Mouse (Mus musculus) heart, postnatal 25 days (tissue): ENCODE measurements around the gene Naa50. TPM values are rescaled to one million over a fixed set of nuclear protein-coding genes. Genes with fewer than 3 reads are reported as not detected.

Source experiments
- DNase-seq: peaks from one replicate; pipeline ENCODE4 v3.0.0; 2022; ENCODE audit warnings: low spot score
- intact Hi-C: fragments of 180-260 bp; cut with DNase I; formaldehyde crosslinking; loops from one replicate; pipeline ENCODE4 v1.15.1; 2025
- total RNA-seq, 2 experiments: library from RNA; stranded (reverse); gene quantifications; 2 replicates each; pipeline ENCODE4 v1.2.3; 2021

Gene Naa50
- total RNA-seq, 2 experiments from 2014 or later = 56.0 to 60.1 TPM

DNA sequence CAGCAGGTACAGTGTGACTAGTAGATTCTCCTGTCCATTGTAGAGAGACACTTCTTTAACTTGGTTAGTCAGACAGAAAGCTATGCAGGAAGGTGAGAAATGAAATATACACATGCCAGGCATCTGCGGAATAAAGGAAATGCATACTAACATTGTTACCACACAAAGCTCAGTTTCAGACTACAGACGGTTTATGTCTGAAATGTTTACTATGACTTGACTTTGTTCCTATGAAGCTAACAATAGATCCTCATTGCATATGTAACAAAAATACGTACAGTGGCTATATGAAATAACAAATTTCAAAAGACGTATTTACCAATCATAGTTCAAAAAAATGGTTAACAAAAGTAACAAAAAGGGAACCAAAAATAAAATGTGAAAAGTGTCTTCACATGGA, 47.5 kb downstream of the Naa50 start:
- intact Hi-C loops = no loop called here
- DNase-seq = no peak

GRCm38 (mm10) chr16:44188766-44189165, 49.1 kb downstream of the Naa50 start:
- DNase-seq = no peak
- intact Hi-C loops = no loop called here

DNA sequence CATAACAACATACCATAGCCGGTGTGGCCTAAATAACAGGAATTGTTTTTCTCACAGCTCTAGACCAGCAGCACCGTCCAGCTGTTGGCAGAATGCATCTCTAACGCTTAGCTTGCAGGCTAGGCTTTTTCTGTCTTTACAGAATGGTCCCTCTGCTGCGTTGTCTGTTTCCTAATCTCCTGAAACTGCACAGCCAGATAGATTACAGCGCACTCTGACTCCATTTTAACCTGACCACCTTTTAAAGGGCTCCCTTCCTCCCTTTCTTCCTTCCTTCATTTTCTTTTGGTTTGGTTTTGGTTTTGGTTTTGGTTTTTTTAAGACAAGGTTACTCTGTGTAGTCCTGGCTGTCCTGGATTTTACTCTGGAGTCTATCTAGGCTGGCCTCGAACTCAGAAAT, 50.4 kb downstream of the Naa50 start:
- DNase-seq = no peak
- intact Hi-C loops = no loop called here

DNA sequence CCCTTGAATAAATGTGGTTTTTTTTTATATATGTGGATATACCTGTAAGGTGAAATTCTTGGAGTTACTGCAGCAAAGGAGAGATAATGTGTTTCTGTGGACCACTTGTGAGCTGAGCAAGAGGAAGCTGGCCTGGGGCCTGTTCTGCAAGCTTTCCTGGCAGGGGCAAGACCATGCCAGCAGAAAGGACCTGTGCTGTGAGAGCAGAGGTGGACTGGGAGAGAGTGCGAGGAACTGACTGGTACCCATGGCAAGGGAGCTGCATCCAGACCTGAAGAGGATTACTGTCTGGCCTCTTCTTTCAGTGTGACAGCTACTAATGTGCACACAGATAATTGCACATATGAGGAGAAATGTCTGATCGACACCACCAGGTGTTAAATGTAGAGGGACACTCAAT, 51.3 kb downstream of the Naa50 start:
- no peak for DNase-seq
- intact Hi-C loops = no loop called here

DNA sequence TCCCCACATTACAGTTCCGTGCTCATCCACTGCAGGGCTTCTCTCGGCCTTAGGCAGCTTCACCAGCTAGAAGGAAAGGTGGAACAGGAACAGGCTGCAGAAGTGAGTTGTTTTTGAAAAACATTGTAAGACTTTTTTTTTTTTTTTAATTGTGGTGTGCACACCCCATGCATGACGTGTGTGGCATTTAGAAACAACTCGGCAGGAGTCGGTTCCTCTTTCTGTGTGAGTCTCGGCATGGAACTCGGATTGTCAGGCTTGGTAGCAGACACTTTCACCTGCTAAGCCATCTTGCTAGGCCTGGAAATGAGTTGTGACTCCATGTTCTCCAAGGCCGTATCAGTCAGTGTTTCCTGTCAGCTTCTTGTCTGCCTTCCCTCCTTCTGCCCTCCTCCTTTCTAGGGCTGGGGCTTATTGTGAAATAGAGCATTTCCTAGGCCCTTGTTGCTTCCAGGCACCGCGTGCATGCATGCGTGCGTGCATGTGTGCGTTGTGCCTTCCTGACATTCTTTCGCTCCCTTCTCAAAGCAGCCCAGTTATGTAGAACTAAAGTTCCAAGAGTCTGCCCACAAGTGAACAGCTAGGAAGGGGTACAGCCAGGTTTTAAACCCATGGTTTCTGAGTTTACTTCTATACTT, 59.6 kb downstream of the Naa50 start:
- DNase-seq = no peak
- intact Hi-C loops = no loop called here

DNA sequence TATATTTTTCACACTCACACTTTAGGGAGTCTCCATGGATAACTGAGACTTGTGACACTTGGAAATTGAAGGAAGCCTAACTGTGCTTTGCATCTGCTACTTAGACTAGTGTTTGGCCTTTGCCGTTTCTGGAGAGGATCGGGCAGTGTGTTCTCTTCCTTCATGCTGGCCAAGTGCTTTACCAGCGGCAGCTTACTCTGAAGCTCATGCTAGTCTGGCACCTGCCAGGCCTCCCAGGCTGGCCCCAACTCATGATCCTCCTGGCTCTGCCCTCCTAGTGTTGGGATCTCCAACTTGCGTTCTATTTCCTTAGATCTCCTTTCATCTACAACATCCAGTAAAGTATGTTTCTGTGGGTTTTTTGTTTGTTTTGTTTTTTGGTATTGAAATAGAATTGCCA, 60.5 kb downstream of the Naa50 start:
- intact Hi-C loops = no loop called here
- DNase-seq = no peak

DNA sequence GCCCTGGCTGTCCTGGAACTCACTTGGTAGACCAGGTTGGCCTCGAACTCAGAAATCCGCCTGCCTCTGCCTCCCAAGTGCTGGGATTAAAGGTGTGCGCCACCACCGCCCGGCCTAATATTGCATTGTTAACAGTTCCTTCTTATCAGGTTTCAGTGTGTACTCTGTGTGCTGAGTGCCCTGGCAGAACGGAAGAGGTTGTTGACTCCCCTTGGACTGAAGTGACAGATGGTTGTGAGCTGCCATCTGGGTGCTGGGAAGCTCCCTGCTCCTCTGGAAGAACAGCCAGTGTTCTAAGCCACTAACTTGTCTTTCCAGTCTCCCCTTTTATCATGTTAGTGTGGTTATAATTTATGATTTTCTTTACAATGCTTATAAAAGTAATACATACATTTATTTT, 64.7 kb downstream of the Naa50 start:
- no peak for DNase-seq
- intact Hi-C loops = no loop called here

DNA sequence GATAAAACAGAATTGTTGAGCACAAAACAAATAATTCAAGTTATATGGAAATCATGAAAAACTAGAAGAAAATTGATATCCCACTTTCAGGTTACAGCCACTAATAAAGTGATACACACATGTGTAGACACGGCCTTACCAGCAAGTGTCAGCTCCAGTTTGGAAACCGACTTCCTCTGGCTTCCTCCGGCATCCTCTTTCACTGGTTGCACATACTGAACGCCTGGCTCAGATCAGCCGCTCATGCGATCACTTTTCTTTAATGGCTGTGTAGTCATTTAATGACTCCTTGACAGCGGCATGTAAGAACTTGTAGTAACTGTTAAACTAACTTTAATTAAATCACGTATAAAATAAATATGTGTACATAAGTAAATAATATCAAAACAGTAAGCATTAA, 66.3 kb downstream of the Naa50 start:
- no peak for DNase-seq
- intact Hi-C loops = no loop called here

DNA sequence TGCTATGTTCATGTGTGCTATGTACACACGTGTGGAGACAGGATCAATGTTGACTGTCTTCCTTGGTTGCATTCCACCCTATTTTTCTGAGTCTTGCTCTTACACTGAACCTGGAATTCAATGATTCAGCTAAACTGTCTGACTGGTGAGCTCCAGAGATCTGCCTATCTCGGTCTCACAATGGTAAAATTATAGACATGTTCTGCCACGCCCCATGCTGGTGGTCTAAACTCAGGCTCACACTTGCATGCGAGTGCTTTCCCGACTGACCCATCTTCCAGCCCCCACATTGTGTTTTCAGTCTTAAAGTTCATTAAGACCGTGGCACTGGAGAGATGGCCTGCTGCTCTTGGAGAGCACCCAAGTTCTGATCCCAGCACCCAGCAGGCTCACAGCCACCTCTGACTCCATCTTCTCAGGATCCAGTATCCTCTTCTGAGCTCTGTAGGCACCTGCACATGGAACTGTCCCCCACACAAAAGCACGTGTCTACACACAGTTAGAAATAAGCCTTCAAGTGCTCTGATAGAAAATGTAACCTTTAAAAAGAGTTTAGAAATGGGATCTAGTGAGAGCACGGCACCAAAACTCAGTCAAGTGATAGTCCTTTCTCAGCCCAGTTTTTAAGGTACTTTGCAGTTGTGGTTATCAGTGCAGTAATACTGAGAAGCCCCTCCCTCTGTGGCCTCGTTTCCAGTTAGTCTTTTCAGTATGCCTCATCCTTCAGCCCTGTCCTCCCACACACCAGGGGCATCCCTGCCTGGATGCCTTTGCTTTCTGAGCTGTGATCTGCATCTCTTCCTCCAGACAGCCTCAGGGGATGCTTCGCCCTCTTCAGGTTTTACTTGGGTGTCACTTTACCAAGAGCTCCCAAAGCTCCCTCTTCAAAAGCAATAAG, 70.8 kb downstream of the Naa50 start:
- intact Hi-C loops = no loop called here
- no peak for DNase-seq

- intact Hi-C loops = no loop called here
- DNase-seq = no peak
These were observed 71.4 kb downstream of the Naa50 start for GRCm38 (mm10) chr16:44211054-44211414.

DNA sequence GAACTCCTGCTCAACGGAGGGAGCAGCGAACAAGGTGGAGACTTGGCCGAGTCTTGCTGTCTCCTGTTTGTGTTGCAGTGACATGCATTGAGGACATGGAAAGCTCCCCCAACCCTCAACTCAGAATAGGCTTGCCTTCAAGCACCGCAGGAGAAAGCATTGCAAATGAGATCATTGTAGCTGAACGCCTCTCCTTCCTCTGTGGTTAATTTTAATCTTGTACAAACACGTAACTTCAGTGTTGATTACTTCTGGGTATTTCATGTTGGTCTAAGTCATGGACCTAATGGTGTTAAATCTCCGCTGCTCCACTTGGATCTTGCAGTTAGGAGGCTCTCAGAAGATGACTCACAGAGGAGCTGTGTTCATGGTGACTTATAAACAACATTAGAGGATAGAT, 73.1 kb downstream of the Naa50 start:
- intact Hi-C loops = no loop called here
- DNase-seq = no peak

Other genes starting within 250 kb of the Naa50 start
- gene Qtrt2, start 213.0 kb upstream of the Naa50 start, total RNA-seq = 10 to 100 TPM; 15.4 to 15.5 TPM
- under 1 TPM; 0.28 to 0.52 TPM for gene Zdhhc23, start 160.0 kb upstream of the Naa50 start, total RNA-seq
- gene Gramd1c, start 76.5 kb upstream of the Naa50 start, total RNA-seq = under 1 TPM; 0.39 to 0.73 TPM
- gene Atp6v1a, start 125 bp upstream of the Naa50 start, total RNA-seq = 10 to 100 TPM; 28.0 to 30.3 TPM
- 10 to 100 TPM; 16.4 to 20.9 TPM for gene Usf3, start 33.4 kb downstream of the Naa50 start, total RNA-seq
- under 1 TPM; 0.23 to 0.31 TPM for gene Sidt1, start 193.4 kb downstream of the Naa50 start, total RNA-seq
- 10 to 100 TPM in 1 of 2 experiments, 1 to 10 TPM in 1; 8.7 to 11.7 TPM for gene Spice1, start 207.3 kb downstream of the Naa50 start, total RNA-seq